Mouse (Mus musculus) bone marrow macrophage, adult 2 months (primary cell): ENCODE results near the gene Gcn1l1. TPM values are rescaled to one million over a fixed set of nuclear protein-coding genes. Genes with fewer than 3 reads are reported as not detected.

Experiments
- H3K27ac ChIP-seq: 2 replicates; pipeline ENCODE4 v1.5.1; 2012; ENCODE audit warnings: low read depth, low read length; ENCODE audit not compliant: insufficient read depth
- H3K4me1 ChIP-seq: 2 replicates; pipeline ENCODE4 v1.6.1; 2012; ENCODE audit warnings: low read length; ENCODE audit not compliant: control insufficient read depth, insufficient read depth
- H3K4me3 ChIP-seq: 2 replicates; pipeline ENCODE4 v1.5.1; 2012; ENCODE audit warnings: mild to moderate bottlenecking, low read length, moderate library complexity; ENCODE audit not compliant: insufficient read depth
- CTCF ChIP-seq: IDR thresholded peaks from 2 replicates; pipeline ENCODE4 v1.5.1; 2012; ENCODE audit warnings: low read depth, mild to moderate bottlenecking, low read length, moderate library complexity
- POLR2A ChIP-seq: IDR thresholded peaks from 2 replicates; pipeline ENCODE4 v1.6.1; 2012; ENCODE audit warnings: mild to moderate bottlenecking, low read depth, low read length, borderline replicate concordance
- polyA plus RNA-seq: library from polyadenylated mRNA; stranded (reverse); fragments of >200 nt; gene quantifications from 2 replicates; pipeline ENCODE4 v1.2.4, GENCODE M21; 2012; ENCODE audit not compliant: missing spikeins, insufficient read depth, insufficient read length

The Gcn1l1 gene
- polyA plus RNA-seq, 1 experiment = 20.3 TPM

GRCm38 (mm10) chr5:115650885-115651284 is 85.8 kb downstream of the Gcn1l1 start:
- Histone ChIP-seq H3K4me3 (no peak overlapping the region), H3K4me1 (peaks cover 5% of the 10 kb centered on the region; the same call in 1 of the 2 replicates)
- TF ChIP-seq CTCF = no peak
- TF ChIP-seq POLR2A = no peak

DNA sequence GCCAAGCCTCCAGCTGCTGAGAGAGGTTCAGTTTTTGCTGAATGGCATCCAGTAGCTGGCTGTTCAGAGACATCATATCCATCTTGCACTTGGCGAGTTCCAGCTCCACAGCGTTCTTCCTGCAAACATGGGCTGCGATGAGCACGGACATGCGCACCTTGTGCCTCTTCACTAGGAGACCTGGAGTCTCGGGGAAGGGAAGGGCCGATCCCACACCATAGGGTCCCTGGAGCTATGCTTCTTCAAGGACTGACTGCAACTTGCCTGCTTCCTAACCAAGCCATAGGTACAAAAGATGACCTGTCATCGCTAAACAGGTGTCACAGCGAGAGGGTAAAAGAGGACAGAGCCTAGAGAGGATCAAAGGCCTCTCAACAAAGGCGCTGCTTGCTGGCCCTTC is 86.8 kb downstream of the Gcn1l1 start:
- Histone ChIP-seq H3K4me3 (no peak overlapping the region; the same call in 1 of the 2 replicates), H3K4me1 (peaks cover 5% of the 10 kb centered on the region; the same call in 1 of the 2 replicates), H3K27ac (no peak overlapping the region)
- TF ChIP-seq CTCF = no peak
- no peak for TF ChIP-seq POLR2A

More at GRCm38 (mm10) chr5:115650885-115651284, 85.8 kb downstream of the Gcn1l1 start:
- H3K27ac ChIP-seq = no peak overlapping the region

DNA sequence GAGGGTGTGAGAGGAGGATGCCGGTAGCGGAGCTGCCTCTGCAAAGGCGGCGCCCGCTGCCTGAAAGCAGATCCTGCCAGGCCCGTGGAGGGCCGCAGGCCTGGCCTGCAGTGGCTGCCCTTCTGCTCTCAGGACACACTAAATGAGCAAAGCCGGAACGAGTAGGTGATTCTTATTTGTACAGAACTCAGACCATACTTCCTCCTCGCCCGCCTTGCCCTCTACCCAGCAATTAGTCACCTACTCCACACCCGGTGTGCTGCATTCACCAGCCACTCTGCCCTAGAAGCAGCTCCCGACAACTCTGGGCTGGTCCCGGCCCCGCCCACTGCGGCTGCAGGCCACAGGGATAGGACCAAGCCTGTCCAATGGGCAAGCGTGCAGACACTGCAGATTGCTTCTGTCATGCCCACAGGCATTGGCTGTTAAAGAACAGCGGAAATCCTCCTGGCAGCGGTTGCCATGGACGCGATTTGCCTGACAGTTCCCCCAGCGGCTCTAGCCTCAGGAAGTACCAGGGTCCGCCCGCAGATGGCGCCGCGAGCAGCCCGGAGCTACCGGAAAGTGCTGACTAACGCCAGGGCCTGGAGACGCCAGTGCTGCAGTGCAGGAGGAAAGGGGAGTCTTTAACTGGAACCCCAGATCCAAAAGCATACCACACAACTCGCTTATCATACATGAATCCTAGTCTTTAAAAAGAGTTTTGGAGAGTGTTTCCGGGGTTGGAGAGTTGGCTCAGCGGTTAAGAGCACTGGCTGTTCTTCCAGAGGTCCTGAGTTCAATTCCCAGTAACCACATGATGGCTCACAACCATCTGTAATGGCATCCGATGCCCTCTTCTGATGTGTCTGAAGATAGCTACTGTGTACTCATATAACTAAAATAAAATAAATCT is 87.9 kb downstream of the Gcn1l1 start:
- Histone ChIP-seq H3K4me3 (peak overlapping the region; percentile 67), H3K27ac (peak overlapping the region; percentile 52), H3K4me1 (peaks cover 5% of the 10 kb centered on the region; the same call in 1 of the 2 replicates)
- TF ChIP-seq POLR2A = no peak
- TF ChIP-seq CTCF = peak; percentile 60; the same call in 1 of the 2 replicates

- Histone ChIP-seq H3K27ac (no peak overlapping the region), H3K4me1 (peaks cover 5% of the 10 kb centered on the region; the same call in 1 of the 2 replicates), H3K4me3 (no peak overlapping the region)
- TF ChIP-seq CTCF = no peak
- TF ChIP-seq POLR2A = no peak
These were observed 88.7 kb downstream of the Gcn1l1 start for GRCm38 (mm10) chr5:115653776-115654175.

- no peak overlapping the region for H3K4me3 ChIP-seq
- peaks cover 5% of the 10 kb centered on the region; the same call in 1 of the 2 replicates for H3K4me1 ChIP-seq
- no peak overlapping the region for H3K27ac ChIP-seq
- no peak for TF ChIP-seq POLR2A
- TF ChIP-seq CTCF = no peak
These were observed 91.6 kb downstream of the Gcn1l1 start for GRCm38 (mm10) chr5:115656677-115657076.

DNA sequence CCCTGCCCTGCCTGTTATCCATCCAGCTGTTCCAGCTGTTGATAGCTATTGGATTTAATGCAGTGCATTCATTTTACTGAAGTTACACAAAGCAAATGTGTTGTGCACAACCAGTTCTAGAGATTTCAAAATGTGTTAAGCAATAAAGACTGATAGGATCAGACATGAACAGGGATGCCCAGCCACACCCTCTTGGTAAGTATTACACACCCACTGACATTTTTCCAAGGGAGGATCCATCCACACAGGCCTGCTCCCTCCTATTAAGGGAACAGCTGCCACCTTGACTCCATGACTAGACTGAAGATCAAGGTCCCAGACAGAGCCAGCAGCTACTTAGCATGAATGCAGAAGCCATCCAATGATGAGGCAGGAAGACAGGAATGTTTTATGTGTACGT is 92.2 kb downstream of the Gcn1l1 start:
- no peak for TF ChIP-seq CTCF
- TF ChIP-seq POLR2A = no peak
- Histone ChIP-seq H3K4me3 (no peak overlapping the region), H3K4me1 (peaks cover 2% of the 10 kb centered on the region; the same call in 1 of the 2 replicates), H3K27ac (no peak overlapping the region)

GRCm38 (mm10) chr5:115658352-115658751 is 93.3 kb downstream of the Gcn1l1 start:
- Histone ChIP-seq H3K4me1 (peaks cover 2% of the 10 kb centered on the region; the same call in 1 of the 2 replicates), H3K4me3 (no peak overlapping the region), H3K27ac (no peak overlapping the region)
- TF ChIP-seq POLR2A (no peak), CTCF (no peak)

DNA sequence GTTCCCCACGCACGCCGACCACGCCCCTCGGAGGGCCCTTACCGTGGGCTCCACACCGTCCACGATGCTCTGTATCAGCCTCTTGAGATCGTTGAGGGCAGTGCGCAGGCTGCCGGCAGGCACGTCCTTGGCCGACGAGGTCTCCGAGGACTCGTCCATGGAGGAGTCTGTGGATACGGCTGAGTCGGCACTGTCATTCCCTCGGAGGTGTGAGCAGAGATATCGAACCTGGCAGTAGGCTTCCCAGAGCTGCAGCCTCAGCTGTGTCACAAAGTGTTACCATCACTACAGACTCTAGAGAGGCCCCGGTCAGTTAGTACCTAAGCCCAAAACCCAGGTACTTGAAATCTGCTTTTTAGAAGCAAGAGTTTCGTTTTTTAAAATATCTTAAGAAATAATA is 97.6 kb downstream of the Gcn1l1 start:
- Histone ChIP-seq H3K4me3 (no peak overlapping the region), H3K27ac (no peak overlapping the region), H3K4me1 (no peaks in the 10 kb centered on the region)
- TF ChIP-seq CTCF = no peak
- no peak for TF ChIP-seq POLR2A

DNA sequence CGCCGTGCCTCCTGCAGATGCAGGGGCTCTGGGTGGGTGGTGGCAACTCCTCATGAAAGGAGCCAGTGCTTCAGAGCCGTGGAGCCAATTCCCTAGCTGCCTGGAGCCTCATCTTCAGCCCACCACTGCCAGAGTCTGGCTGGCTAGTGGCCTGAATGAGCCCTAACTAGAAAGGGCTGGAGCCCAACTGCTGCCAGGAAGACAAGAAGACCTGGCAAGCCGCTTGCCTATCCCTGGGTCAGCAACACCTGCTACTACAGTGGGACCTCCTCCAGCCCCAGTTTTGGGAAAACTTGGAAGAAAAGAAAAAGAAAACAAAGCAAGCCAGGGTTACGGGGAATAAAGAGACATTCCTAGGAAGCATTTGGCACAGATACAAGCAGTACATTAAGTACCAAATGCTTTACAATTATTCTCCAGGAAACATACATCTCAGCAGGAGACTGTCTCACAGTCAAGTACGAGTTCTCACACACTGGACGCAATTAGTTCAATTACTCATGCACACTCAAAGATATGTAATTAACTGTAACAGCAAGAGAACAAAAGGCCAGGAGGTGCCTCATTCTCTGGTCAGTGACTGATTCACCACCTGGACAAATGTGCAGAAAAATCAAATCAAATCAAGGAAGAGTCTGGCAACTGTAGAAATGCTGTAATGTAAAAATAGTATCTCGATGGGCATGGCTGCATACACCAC is 101.5 kb downstream of the Gcn1l1 start:
- H3K4me3 ChIP-seq = no peak overlapping the region
- TF ChIP-seq POLR2A (no peak), CTCF (no peak)
- no peaks in the 10 kb centered on the region for H3K4me1 ChIP-seq
- H3K27ac ChIP-seq = no peak overlapping the region
